Mouse (Mus musculus) spleen, adult 2 months (tissue): ENCODE results near the gene Clec16a.

ENCODE experiments used
- CTCF ChIP-seq: fragments of 200-500 bp; IDR thresholded peaks from 2 replicates; pipeline ENCODE4 v1.5.1; 2011; ENCODE audit warnings: mild to moderate bottlenecking, inconsistent platforms; ENCODE audit not compliant: insufficient read depth, insufficient read length, insufficient replicate concordance; ENCODE audit errors: extremely low read depth
- POLR2A ChIP-seq: fragments of 200-500 bp; IDR thresholded peaks from 2 replicates; pipeline ENCODE4 v1.6.1; 2011; ENCODE audit warnings: low read depth, low read length, inconsistent platforms

DNA sequence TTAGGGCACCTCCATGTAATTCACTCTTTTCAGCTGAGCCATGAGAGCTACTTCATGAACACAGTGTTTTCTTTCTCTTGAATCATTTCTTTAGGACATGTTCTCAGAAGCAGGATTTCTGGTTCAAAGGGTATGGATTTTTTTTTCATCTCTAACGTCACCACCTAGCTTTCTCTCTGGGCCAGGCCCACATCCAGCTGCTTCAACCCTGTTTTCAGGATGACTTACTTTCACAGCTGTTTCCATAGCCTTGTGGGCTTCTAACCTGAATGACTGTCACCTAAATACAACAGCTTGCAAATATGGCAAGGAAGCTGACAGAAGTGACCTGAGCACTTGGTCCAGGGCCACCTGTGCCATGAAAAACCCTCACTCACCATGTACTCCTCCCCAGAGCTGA is 96.0 kb downstream of the Clec16a start:
- TF ChIP-seq CTCF (no peak), POLR2A (no peak)
